Mouse (Mus musculus): ENCODE measurements around the gene Cacna2d3.

GRCm38 (mm10) chr14:28915004-28915403, 806.7 kb downstream of the Cacna2d3 start:
- no peak for TF ChIP-seq CTCF (IDR thresholded peaks at IDR 0.05; ENCODE audit: control insufficient read depth, insufficient read depth, insufficient replicate concordance, low read depth, low read length)
- TF ChIP-seq POLR2A (IDR thresholded peaks at IDR 0.05; ENCODE audit: control insufficient read depth, low read depth, low read length) = no peak

Measured in testis, adult 2 months (tissue).